Mouse (Mus musculus) effector memory CD4-positive, alpha-beta T cell, adult 7 months (primary cell): Measurements from ENCODE around the gene Tet3. TPM values are rescaled to one million over a fixed set of nuclear protein-coding genes. Genes with fewer than 3 reads are reported as not detected.

ENCODE experiments used
- polyA plus RNA-seq: library from polyadenylated mRNA; unstranded; fragments of 100-300 nt; shearing (Covaris generic); gene quantifications from one replicate; pipeline ENCODE4 v1.2.1, GENCODE M21; 2017

Gene Tet3
- polyA plus RNA-seq = 27.0 TPM

GRCm38 (mm10) chr6:83459034-83459644 lies at the start of gene Tet3:
Tet3 (minus strand) TSS chr6:83459084.

GRCm38 (mm10) chr6:83506258-83507167 lies 47.6 kb upstream of the Tet3 start, which contains the start of gene Dguok:
Dguok (minus strand) TSS chr6:83506969.

GRCm38 (mm10) chr6:83348873-83349272 lies 110.0 kb downstream of the Tet3 start, which contains the start of gene Bola3:
Bola3 (plus strand) TSS chr6:83349147.

GRCm38 (mm10) chr6:83325525-83326393 lies 133.1 kb downstream of the Tet3 start, which contains the start of the genes Mthfd2 and Mob1a:
Mthfd2 (minus strand) TSS chr6:83325908.
Mob1a (plus strand) TSS chr6:83326016.

Other genes with a start within 250 kb of the Tet3 start
- not detected for gene Slc4a5, start 239.3 kb downstream of the Tet3 start, polyA plus RNA-seq
- 54.7 TPM for gene Mthfd2, start 133.2 kb downstream of the Tet3 start, polyA plus RNA-seq
- 177 TPM for gene Mob1a, start 133.1 kb downstream of the Tet3 start, polyA plus RNA-seq
- 56.9 TPM for gene Bola3, start 109.9 kb downstream of the Tet3 start, polyA plus RNA-seq
- 87.0 TPM for gene Dguok, start 47.9 kb upstream of the Tet3 start, polyA plus RNA-seq
- gene Actg2, start 77.2 kb upstream of the Tet3 start, polyA plus RNA-seq = 0.51 TPM
- gene Stambp, start 113.6 kb upstream of the Tet3 start, polyA plus RNA-seq = 29.2 TPM
- gene Clec4f, start 197.1 kb upstream of the Tet3 start, polyA plus RNA-seq = not detected
- gene Cd207, start 218.8 kb upstream of the Tet3 start, polyA plus RNA-seq = not detected